Mouse (Mus musculus): ENCODE results near the gene Spred3. TPM values are rescaled to one million over a fixed set of nuclear protein-coding genes. Genes with fewer than 3 reads are reported as not detected.
"Not testable (repeated sequence)": the region's sequence is repeated elsewhere in the genome, so short reads cannot be mapped to it uniquely, and the experiment has no call there.

Gene Spred3
- polyA plus RNA-seq, 1 experiment from 2014 or later = 10.7 TPM

GRCm38 (mm10) chr7:29202577-29202976 lies 32.4 kb upstream of the Spred3 start:
- H3K9ac ChIP-seq (ENCODE audit: low read depth, low read length) = no peak overlapping the region
- no peak overlapping the region for H3K4me3 ChIP-seq (ENCODE audit: low read depth, low read length)
- ATAC-seq = no peak
- H3K4me1 ChIP-seq (ENCODE audit: control insufficient read depth, insufficient read depth, low read length) = no peaks in the 10 kb centered on the region
- no peak overlapping the region for H3K4me2 ChIP-seq (ENCODE audit: low read length)
- 85% methylated on average over 6 of the region's 6 CpGs for WGBS
- no peaks in the 10 kb centered on the region for H3K36me3 ChIP-seq (ENCODE audit: control insufficient read depth, insufficient read depth, low read length)
- H3K27me3 ChIP-seq (ENCODE audit: control insufficient read depth, insufficient read depth, low read depth, low read length) = no peaks in the 10 kb centered on the region
- H3K9me3 ChIP-seq (replicated peaks; ENCODE audit: control insufficient read depth, low read length, poor library complexity, severe bottlenecking) = no peaks in the 10 kb centered on the region
- no peak overlapping the region for H3K27ac ChIP-seq (ENCODE audit: low read length)

- not testable (repeated sequence) for H3K9me3 ChIP-seq (replicated peaks; ENCODE audit: control insufficient read depth, low read length, poor library complexity, severe bottlenecking); H3K9ac ChIP-seq (ENCODE audit: low read depth, low read length); H3K4me1 ChIP-seq (ENCODE audit: control insufficient read depth, insufficient read depth, low read length); H3K27me3 ChIP-seq (ENCODE audit: control insufficient read depth, insufficient read depth, low read depth, low read length); H3K36me3 ChIP-seq (ENCODE audit: control insufficient read depth, insufficient read depth, low read length); H3K4me3 ChIP-seq (ENCODE audit: low read depth, low read length); ATAC-seq; H3K4me2 ChIP-seq (ENCODE audit: low read length); H3K27ac ChIP-seq (ENCODE audit: low read length)
- 100% methylated on average over 1 of the region's 1 CpGs for WGBS
Measured at GRCm38 (mm10) chr7:29194230-29194629, 24.0 kb upstream of the Spred3 start.

- peak overlapping the region; percentile 61 for H3K27ac ChIP-seq (ENCODE audit: low read length)
- not testable (repeated sequence) for H3K36me3 ChIP-seq (ENCODE audit: control insufficient read depth, insufficient read depth, low read length); H3K4me2 ChIP-seq (ENCODE audit: low read length); H3K27me3 ChIP-seq (ENCODE audit: control insufficient read depth, insufficient read depth, low read depth, low read length); H3K4me3 ChIP-seq (ENCODE audit: low read depth, low read length); H3K9ac ChIP-seq (ENCODE audit: low read depth, low read length); H3K9me3 ChIP-seq (replicated peaks; ENCODE audit: control insufficient read depth, low read length, poor library complexity, severe bottlenecking); ATAC-seq
- H3K4me1 ChIP-seq (ENCODE audit: control insufficient read depth, insufficient read depth, low read length) = peaks cover 17% of the 10 kb centered on the region
- 93% methylated on average over 4 of the region's 4 CpGs for WGBS
Measured at GRCm38 (mm10) chr7:29181323-29181722, 11.1 kb upstream of the Spred3 start.

- peak; percentile 55 for ATAC-seq
- WGBS = 42% methylated on average over 5 of the region's 5 CpGs
- Histone ChIP-seq H3K9me3 (replicated peaks; ENCODE audit: control insufficient read depth, low read length, poor library complexity, severe bottlenecking) (no peaks in the 10 kb centered on the region), H3K9ac (ENCODE audit: low read depth, low read length) (no peak overlapping the region), H3K27ac (ENCODE audit: low read length) (peak overlapping the region; percentile 61), H3K27me3 (ENCODE audit: control insufficient read depth, insufficient read depth, low read depth, low read length) (no peaks in the 10 kb centered on the region), H3K4me2 (ENCODE audit: low read length) (peak overlapping the region; percentile 38), H3K36me3 (ENCODE audit: control insufficient read depth, insufficient read depth, low read length) (peaks cover 6% of the 10 kb centered on the region), H3K4me3 (ENCODE audit: low read depth, low read length) (peak overlapping the region; percentile 65), H3K4me1 (ENCODE audit: control insufficient read depth, insufficient read depth, low read length) (peaks cover 17% of the 10 kb centered on the region)
Measured at GRCm38 (mm10) chr7:29180854-29181236, 10.6 kb upstream of the Spred3 start.

- Histone ChIP-seq H3K27me3 (ENCODE audit: control insufficient read depth, insufficient read depth, low read depth, low read length) (no peaks in the 10 kb centered on the region), H3K27ac (ENCODE audit: low read length) (peak within 1 kb of the TSS; percentile 71), H3K4me2 (ENCODE audit: low read length) (peak within 1 kb of the TSS; percentile 82), H3K36me3 (ENCODE audit: control insufficient read depth, insufficient read depth, low read length) (peaks cover 12% of the 10 kb centered on the region), H3K4me1 (ENCODE audit: control insufficient read depth, insufficient read depth, low read length) (peaks cover 17% of the 10 kb centered on the region), H3K4me3 (ENCODE audit: low read depth, low read length) (peak within 1 kb of the TSS; percentile 65), H3K9me3 (replicated peaks; ENCODE audit: control insufficient read depth, low read length, poor library complexity, severe bottlenecking) (no peaks in the 10 kb centered on the region), H3K9ac (ENCODE audit: low read depth, low read length) (peak within 1 kb of the TSS; percentile 72)
- WGBS = under 1% methylated on average over 62 of the region's 62 CpGs
- ATAC-seq = peak; percentile 95
Measured at GRCm38 (mm10) chr7:29180077-29180853, 10.1 kb upstream of the Spred3 start, which contains the start of gene Psmd8. Psmd8 (minus strand) TSS chr7:29180701.

GRCm38 (mm10) chr7:29179323-29179722 lies 9.1 kb upstream of the Spred3 start:
- ATAC-seq = no peak
- H3K36me3 ChIP-seq (ENCODE audit: control insufficient read depth, insufficient read depth, low read length) = peaks cover 21% of the 10 kb centered on the region
- H3K27me3 ChIP-seq (ENCODE audit: control insufficient read depth, insufficient read depth, low read depth, low read length) = peaks cover 5% of the 10 kb centered on the region; the same call in 1 of the 2 replicates
- peak overlapping the region; percentile 65 for H3K4me3 ChIP-seq (ENCODE audit: low read depth, low read length)
- no peak overlapping the region for H3K27ac ChIP-seq (ENCODE audit: low read length)
- peaks cover 17% of the 10 kb centered on the region for H3K4me1 ChIP-seq (ENCODE audit: control insufficient read depth, insufficient read depth, low read length)
- H3K9ac ChIP-seq (ENCODE audit: low read depth, low read length) = peak overlapping the region; percentile 72
- peak overlapping the region; percentile 82 for H3K4me2 ChIP-seq (ENCODE audit: low read length)
- H3K9me3 ChIP-seq (replicated peaks; ENCODE audit: control insufficient read depth, low read length, poor library complexity, severe bottlenecking) = no peaks in the 10 kb centered on the region
- WGBS = 56% methylated on average over 7 of the region's 7 CpGs

GRCm38 (mm10) chr7:29178106-29178505 lies 7.9 kb upstream of the Spred3 start:
- Histone ChIP-seq H3K4me1 (ENCODE audit: control insufficient read depth, insufficient read depth, low read length) (peaks cover 17% of the 10 kb centered on the region), H3K27ac (ENCODE audit: low read length) (no peak overlapping the region), H3K36me3 (ENCODE audit: control insufficient read depth, insufficient read depth, low read length) (peaks cover 25% of the 10 kb centered on the region), H3K4me2 (ENCODE audit: low read length) (no peak overlapping the region), H3K9ac (ENCODE audit: low read depth, low read length) (no peak overlapping the region), H3K27me3 (ENCODE audit: control insufficient read depth, insufficient read depth, low read depth, low read length) (peaks cover 16% of the 10 kb centered on the region), H3K9me3 (replicated peaks; ENCODE audit: control insufficient read depth, low read length, poor library complexity, severe bottlenecking) (no peaks in the 10 kb centered on the region), H3K4me3 (ENCODE audit: low read depth, low read length) (no peak overlapping the region)
- no peak for ATAC-seq
- 85% methylated on average over 4 of the region's 4 CpGs for WGBS

- H3K27ac ChIP-seq (ENCODE audit: low read length) = no peak overlapping the region
- peaks cover 21% of the 10 kb centered on the region for H3K4me1 ChIP-seq (ENCODE audit: control insufficient read depth, insufficient read depth, low read length)
- no peak for ATAC-seq
- H3K4me3 ChIP-seq (ENCODE audit: low read depth, low read length) = no peak overlapping the region
- no peak overlapping the region for H3K4me2 ChIP-seq (ENCODE audit: low read length)
- H3K36me3 ChIP-seq (ENCODE audit: control insufficient read depth, insufficient read depth, low read length) = peaks cover 25% of the 10 kb centered on the region
- peaks cover 37% of the 10 kb centered on the region for H3K27me3 ChIP-seq (ENCODE audit: control insufficient read depth, insufficient read depth, low read depth, low read length)
- 32% methylated on average over 32 of the region's 32 CpGs for WGBS
- H3K9ac ChIP-seq (ENCODE audit: low read depth, low read length) = no peak overlapping the region
- H3K9me3 ChIP-seq (replicated peaks; ENCODE audit: control insufficient read depth, low read length, poor library complexity, severe bottlenecking) = no peaks in the 10 kb centered on the region
Measured at GRCm38 (mm10) chr7:29172390-29173016, 2.3 kb upstream of the Spred3 start.

GRCm38 (mm10) chr7:29171562-29172097 lies 1.4 kb upstream of the Spred3 start:
- ATAC-seq = no peak
- H3K9ac ChIP-seq (ENCODE audit: low read depth, low read length) = peak overlapping the region; percentile 36; the same call in 1 of the 2 replicates
- H3K4me3 ChIP-seq (ENCODE audit: low read depth, low read length) = peak overlapping the region; percentile 13; the same call in 1 of the 2 replicates
- 4% methylated on average over 31 of the region's 34 CpGs for WGBS
- no peaks in the 10 kb centered on the region for H3K9me3 ChIP-seq (replicated peaks; ENCODE audit: control insufficient read depth, low read length, poor library complexity, severe bottlenecking)
- peaks cover 37% of the 10 kb centered on the region for H3K27me3 ChIP-seq (ENCODE audit: control insufficient read depth, insufficient read depth, low read depth, low read length)
- peaks cover 23% of the 10 kb centered on the region for H3K36me3 ChIP-seq (ENCODE audit: control insufficient read depth, insufficient read depth, low read length)
- peak overlapping the region; percentile 61 for H3K4me2 ChIP-seq (ENCODE audit: low read length)
- H3K4me1 ChIP-seq (ENCODE audit: control insufficient read depth, insufficient read depth, low read length) = peaks cover 22% of the 10 kb centered on the region
- no peak overlapping the region for H3K27ac ChIP-seq (ENCODE audit: low read length)
